Mouse (Mus musculus): Measurements from ENCODE around the gene Lpp. TPM values are rescaled to one million over a fixed set of nuclear protein-coding genes. Genes with fewer than 3 reads are reported as not detected.

The Lpp gene
- polyA plus RNA-seq, 1 experiment from 2014 or later = 42.7 TPM

- no peak for ATAC-seq (ENCODE audit: low read depth)
- 84% methylated on average over 4 of the region's 4 CpGs for WGBS
These were observed 102.2 kb downstream of the Lpp start for GRCm38 (mm10) chr16:24495461-24495860.

DNA sequence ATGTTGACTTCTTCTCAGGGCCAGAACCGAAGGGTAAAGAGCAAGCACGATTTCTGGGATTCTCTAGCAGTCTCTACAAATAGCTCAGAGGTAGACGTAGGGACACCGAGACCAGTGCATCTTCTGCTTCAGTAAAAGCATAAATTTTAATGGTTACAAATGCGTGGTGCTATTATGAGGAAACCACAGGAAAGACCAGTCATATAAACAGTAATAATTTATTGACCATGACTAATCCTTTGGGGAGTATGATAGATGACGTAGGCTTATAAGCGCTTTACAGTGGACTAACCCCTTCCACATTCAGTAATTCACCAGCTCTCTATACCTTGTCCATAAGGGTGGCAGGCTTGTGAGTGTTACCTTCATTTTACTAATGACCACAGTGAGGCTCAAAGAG is 103.3 kb downstream of the Lpp start:
- Histone ChIP-seq H3K27ac (replicated peaks; ENCODE audit: low read depth, low read length) (no peak overlapping the region), H3K9me3 (ENCODE audit: control insufficient read depth, low read length) (no peaks in the 10 kb centered on the region), H3K4me1 (ENCODE audit: control insufficient read depth, insufficient read depth, low read length) (peaks cover 27% of the 10 kb centered on the region), H3K9ac (ENCODE audit: low read depth, low read length) (no peak overlapping the region), H3K4me3 (ENCODE audit: low read depth, low read length) (no peak overlapping the region), H3K4me2 (ENCODE audit: low read depth, low read length) (no peak overlapping the region), H3K27me3 (replicated peaks; ENCODE audit: control insufficient read depth, insufficient read depth, low read length) (no peaks in the 10 kb centered on the region), H3K36me3 (ENCODE audit: control insufficient read depth, insufficient read depth, low read length) (no peaks in the 10 kb centered on the region)
- no peak for ATAC-seq (ENCODE audit: low read depth)
- WGBS = 83% methylated on average over 7 of the region's 7 CpGs
- no peak for DNase-seq (ENCODE audit: low spot score)

More at GRCm38 (mm10) chr16:24495461-24495860, 102.2 kb downstream of the Lpp start:
- peaks cover 38% of the 10 kb centered on the region for H3K4me1 ChIP-seq (ENCODE audit: control insufficient read depth, insufficient read depth, low read length)
- H3K27ac ChIP-seq (replicated peaks; ENCODE audit: low read depth, low read length) = peak overlapping the region; percentile 44; the same call in 1 of the 2 replicates
- H3K27me3 ChIP-seq (replicated peaks; ENCODE audit: control insufficient read depth, insufficient read depth, low read length) = no peaks in the 10 kb centered on the region
- no peak for DNase-seq (ENCODE audit: low spot score)
- H3K4me3 ChIP-seq (ENCODE audit: low read depth, low read length) = no peak overlapping the region
- H3K36me3 ChIP-seq (ENCODE audit: control insufficient read depth, insufficient read depth, low read length) = no peaks in the 10 kb centered on the region
- H3K4me2 ChIP-seq (ENCODE audit: low read depth, low read length) = no peak overlapping the region
- no peaks in the 10 kb centered on the region for H3K9me3 ChIP-seq (ENCODE audit: control insufficient read depth, low read length)
- H3K9ac ChIP-seq (ENCODE audit: low read depth, low read length) = no peak overlapping the region

DNA sequence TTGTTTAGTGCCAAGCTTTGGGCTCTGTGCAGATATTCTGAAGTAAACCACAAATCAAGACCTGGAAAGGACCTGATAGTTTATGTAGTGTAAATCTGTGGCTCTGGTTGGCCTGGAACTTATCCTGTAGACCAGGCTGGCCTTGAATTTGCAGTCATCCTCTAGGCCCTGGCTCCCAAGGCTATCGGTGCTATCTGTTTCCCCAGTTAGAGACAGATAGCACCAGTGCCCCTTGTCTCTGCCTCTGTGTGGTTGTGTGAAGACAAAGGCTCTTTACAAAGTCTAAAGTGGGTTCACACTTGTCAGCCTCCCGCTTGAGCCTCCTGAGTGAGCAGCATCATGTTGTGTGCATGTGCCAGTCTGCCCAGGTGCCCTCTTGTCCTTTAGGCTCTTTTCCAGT is 104.1 kb downstream of the Lpp start:
- ATAC-seq (ENCODE audit: low read depth) = no peak
- Histone ChIP-seq H3K4me3 (ENCODE audit: low read depth, low read length) (no peak overlapping the region), H3K4me1 (ENCODE audit: control insufficient read depth, insufficient read depth, low read length) (peaks cover 24% of the 10 kb centered on the region), H3K4me2 (ENCODE audit: low read depth, low read length) (no peak overlapping the region), H3K9me3 (ENCODE audit: control insufficient read depth, low read length) (no peaks in the 10 kb centered on the region), H3K27ac (replicated peaks; ENCODE audit: low read depth, low read length) (no peak overlapping the region), H3K36me3 (ENCODE audit: control insufficient read depth, insufficient read depth, low read length) (no peaks in the 10 kb centered on the region), H3K27me3 (replicated peaks; ENCODE audit: control insufficient read depth, insufficient read depth, low read length) (no peaks in the 10 kb centered on the region), H3K9ac (ENCODE audit: low read depth, low read length) (no peak overlapping the region)
- WGBS = 85% methylated on average over 2 of the region's 2 CpGs
- no peak for DNase-seq (ENCODE audit: low spot score)

DNA sequence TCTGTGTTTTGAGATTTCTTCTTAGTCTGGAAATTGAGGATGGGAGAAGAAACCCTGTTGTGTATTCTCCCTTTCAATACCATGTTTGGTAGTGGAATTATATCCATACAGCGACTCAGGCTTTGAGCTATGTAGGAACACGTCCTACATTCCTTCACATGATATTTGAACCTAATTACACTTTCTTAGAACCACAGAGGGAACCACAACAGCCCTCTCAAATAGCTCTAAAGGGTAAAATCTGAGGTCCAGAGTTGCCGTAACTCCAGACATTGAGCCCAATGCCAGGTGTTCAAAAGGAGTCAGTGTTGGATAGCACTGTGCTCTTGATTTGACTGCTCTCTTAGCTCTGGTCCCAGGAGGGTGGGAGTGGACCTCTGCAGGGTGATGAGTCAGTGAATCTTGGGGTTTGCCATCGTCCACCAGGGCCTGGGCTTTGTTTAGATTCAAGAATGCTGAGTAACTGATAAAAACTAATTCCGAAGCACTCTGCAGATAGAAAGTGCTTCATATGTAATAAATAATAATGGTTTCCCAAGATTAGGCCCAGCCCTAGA is 104.9 kb downstream of the Lpp start:
- Histone ChIP-seq H3K27me3 (replicated peaks; ENCODE audit: control insufficient read depth, insufficient read depth, low read length) (no peaks in the 10 kb centered on the region), H3K9me3 (ENCODE audit: control insufficient read depth, low read length) (no peaks in the 10 kb centered on the region), H3K27ac (replicated peaks; ENCODE audit: low read depth, low read length) (no peak overlapping the region), H3K36me3 (ENCODE audit: control insufficient read depth, insufficient read depth, low read length) (no peaks in the 10 kb centered on the region), H3K4me3 (ENCODE audit: low read depth, low read length) (no peak overlapping the region), H3K4me2 (ENCODE audit: low read depth, low read length) (no peak overlapping the region), H3K9ac (ENCODE audit: low read depth, low read length) (no peak overlapping the region), H3K4me1 (ENCODE audit: control insufficient read depth, insufficient read depth, low read length) (peaks cover 19% of the 10 kb centered on the region)
- DNase-seq (ENCODE audit: low spot score) (peak; percentile 46), ATAC-seq (ENCODE audit: low read depth) (peak; percentile 67)
- 59% methylated on average over 5 of the region's 5 CpGs for WGBS

- WGBS = 79% methylated on average over 6 of the region's 6 CpGs
- Histone ChIP-seq H3K4me2 (ENCODE audit: low read depth, low read length) (no peak overlapping the region), H3K27ac (replicated peaks; ENCODE audit: low read depth, low read length) (no peak overlapping the region), H3K36me3 (ENCODE audit: control insufficient read depth, insufficient read depth, low read length) (no peaks in the 10 kb centered on the region), H3K4me1 (ENCODE audit: control insufficient read depth, insufficient read depth, low read length) (0 out of 2 replicates have a peak, but pooled peaks cover under 1% of the 10 kb centered on the region), H3K4me3 (ENCODE audit: low read depth, low read length) (no peak overlapping the region), H3K9ac (ENCODE audit: low read depth, low read length) (no peak overlapping the region), H3K9me3 (ENCODE audit: control insufficient read depth, low read length) (no peaks in the 10 kb centered on the region), H3K27me3 (replicated peaks; ENCODE audit: control insufficient read depth, insufficient read depth, low read length) (no peaks in the 10 kb centered on the region)
- ATAC-seq (ENCODE audit: low read depth) (no peak), DNase-seq (ENCODE audit: low spot score) (no peak)
These were observed 107.9 kb downstream of the Lpp start for GRCm38 (mm10) chr16:24501197-24501596.

DNA sequence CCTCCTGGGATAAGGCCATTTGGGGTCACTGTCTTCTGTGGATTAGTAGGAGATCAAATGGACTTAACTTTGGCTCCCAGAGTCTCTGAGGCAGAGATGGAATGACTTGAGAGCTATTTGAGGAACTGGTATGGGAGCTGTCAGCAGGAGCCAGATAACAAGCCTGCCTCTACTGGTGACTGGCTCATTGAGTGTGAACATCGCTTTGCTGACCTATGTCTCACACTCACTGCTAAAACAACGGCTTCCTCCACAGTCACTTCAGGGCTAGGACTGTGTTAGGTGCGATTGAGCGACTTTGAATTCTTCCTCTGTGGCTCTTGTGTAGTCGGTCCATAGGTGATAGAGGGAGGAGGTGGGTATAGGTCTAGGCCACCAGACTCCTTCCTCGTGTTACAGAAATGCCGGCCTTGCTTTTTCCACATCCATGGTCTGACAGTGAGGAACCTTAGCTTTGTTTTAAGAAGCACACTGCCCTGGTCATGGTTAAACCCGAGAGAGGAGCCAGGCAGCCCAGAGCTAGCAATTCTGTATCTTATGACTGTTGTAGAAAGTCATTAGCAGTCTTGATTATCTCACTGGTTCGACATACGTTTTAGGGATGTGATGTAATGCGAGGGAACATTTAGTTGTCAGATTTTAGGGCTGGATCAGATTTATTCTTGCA is 108.5 kb downstream of the Lpp start:
- Histone ChIP-seq H3K27ac (replicated peaks; ENCODE audit: low read depth, low read length) (no peak overlapping the region), H3K4me2 (ENCODE audit: low read depth, low read length) (no peak overlapping the region), H3K9me3 (ENCODE audit: control insufficient read depth, low read length) (no peaks in the 10 kb centered on the region), H3K36me3 (ENCODE audit: control insufficient read depth, insufficient read depth, low read length) (no peaks in the 10 kb centered on the region), H3K9ac (ENCODE audit: low read depth, low read length) (no peak overlapping the region), H3K27me3 (replicated peaks; ENCODE audit: control insufficient read depth, insufficient read depth, low read length) (no peaks in the 10 kb centered on the region), H3K4me1 (ENCODE audit: control insufficient read depth, insufficient read depth, low read length) (0 out of 2 replicates have a peak, but pooled peaks cover 6% of the 10 kb centered on the region), H3K4me3 (ENCODE audit: low read depth, low read length) (no peak overlapping the region)
- DNase-seq (ENCODE audit: low spot score) (peak; percentile 13), ATAC-seq (ENCODE audit: low read depth) (no peak)
- 67% methylated on average over 11 of the region's 11 CpGs for WGBS

- no peak for ATAC-seq (ENCODE audit: low read depth)
- Histone ChIP-seq H3K27me3 (replicated peaks; ENCODE audit: control insufficient read depth, insufficient read depth, low read length) (no peaks in the 10 kb centered on the region), H3K27ac (replicated peaks; ENCODE audit: low read depth, low read length) (no peak overlapping the region), H3K4me2 (ENCODE audit: low read depth, low read length) (no peak overlapping the region), H3K4me3 (ENCODE audit: low read depth, low read length) (no peak overlapping the region), H3K4me1 (ENCODE audit: control insufficient read depth, insufficient read depth, low read length) (0 out of 2 replicates have a peak, but pooled peaks cover 7% of the 10 kb centered on the region), H3K9me3 (ENCODE audit: control insufficient read depth, low read length) (no peaks in the 10 kb centered on the region), H3K36me3 (ENCODE audit: control insufficient read depth, insufficient read depth, low read length) (no peaks in the 10 kb centered on the region), H3K9ac (ENCODE audit: low read depth, low read length) (no peak overlapping the region)
- WGBS = 72% methylated on average over 3 of the region's 3 CpGs
- DNase-seq (ENCODE audit: low spot score) = no peak
These were observed 109.1 kb downstream of the Lpp start for GRCm38 (mm10) chr16:24502295-24502823.

DNA sequence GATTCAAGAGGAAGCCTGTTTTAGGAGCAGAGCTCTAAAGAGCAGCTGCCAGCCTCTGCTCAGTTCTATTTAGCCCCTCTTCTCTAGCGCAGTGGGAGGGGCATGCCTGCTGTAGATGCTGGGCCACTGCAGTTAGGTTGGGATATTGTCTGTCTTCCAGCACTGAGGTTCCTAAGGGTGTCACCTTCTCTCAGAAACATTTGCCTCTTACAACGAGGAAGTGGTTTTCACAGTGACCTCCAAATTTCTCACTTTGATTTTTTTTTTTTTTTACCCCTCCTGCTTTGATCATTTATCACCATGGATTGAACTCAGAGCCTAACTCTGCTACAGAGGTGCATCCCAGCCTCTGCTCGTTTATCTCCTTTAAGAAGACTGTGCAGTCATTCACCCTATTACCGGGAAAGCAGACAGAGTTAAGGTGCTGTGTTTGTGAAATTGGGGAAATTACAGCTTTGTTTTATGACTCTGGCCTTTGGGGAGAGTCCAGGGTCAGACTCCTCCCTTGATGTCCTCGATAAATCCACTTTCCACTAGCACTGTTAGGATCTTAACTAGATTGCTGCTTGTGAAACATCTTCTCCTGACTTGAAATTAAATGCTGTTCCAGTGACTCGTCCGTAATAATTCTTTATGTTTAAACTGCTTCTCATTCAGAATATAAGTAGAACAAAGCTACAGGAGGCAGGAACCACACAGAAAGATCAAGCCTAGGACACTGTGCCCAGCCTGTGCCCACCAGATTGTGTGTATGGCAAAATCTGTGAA is 111.7 kb downstream of the Lpp start:
- 0 out of 2 replicates have a peak, but pooled peaks cover 7% of the 10 kb centered on the region for H3K4me1 ChIP-seq (ENCODE audit: control insufficient read depth, insufficient read depth, low read length)
- no peak for ATAC-seq (ENCODE audit: low read depth)
- H3K36me3 ChIP-seq (ENCODE audit: control insufficient read depth, insufficient read depth, low read length) = no peaks in the 10 kb centered on the region
- no peak overlapping the region for H3K27ac ChIP-seq (replicated peaks; ENCODE audit: low read depth, low read length)
- H3K4me2 ChIP-seq (ENCODE audit: low read depth, low read length) = no peak overlapping the region
- no peak overlapping the region for H3K9ac ChIP-seq (ENCODE audit: low read depth, low read length)
- H3K9me3 ChIP-seq (ENCODE audit: control insufficient read depth, low read length) = no peaks in the 10 kb centered on the region
- H3K27me3 ChIP-seq (replicated peaks; ENCODE audit: control insufficient read depth, insufficient read depth, low read length) = no peaks in the 10 kb centered on the region
- DNase-seq (ENCODE audit: low spot score) = no peak
- H3K4me3 ChIP-seq (ENCODE audit: low read depth, low read length) = no peak overlapping the region
- 78% methylated on average over 7 of the region's 7 CpGs for WGBS

All from embryonic facial prominence, embryonic 14.5 days (tissue).